Mouse (Mus musculus) macrophage (primary cell): ENCODE results near the gene 4921501E09Rik. TPM values are rescaled to one million over a fixed set of nuclear protein-coding genes. Genes with fewer than 3 reads are reported as not detected.
"Not testable (repeated sequence)": the region's sequence is repeated elsewhere in the genome, so short reads cannot be mapped to it uniquely, and the experiment has no call there.

ENCODE experiments used
- H3K27ac ChIP-seq: fragments of 350-480 bp; formaldehyde crosslinking; 2 replicates; pipeline ENCODE4 v1.9.0; 2021
- H3K36me3 ChIP-seq: fragments of 350-480 bp; formaldehyde crosslinking; 2 replicates; pipeline ENCODE4 v1.9.0; 2021; ENCODE audit errors: inconsistent target
- H3K4me3 ChIP-seq: fragments of 350-480 bp; formaldehyde crosslinking; 2 replicates; pipeline ENCODE4 v1.9.0; 2021; ENCODE audit errors: inconsistent target
- H3K79me2 ChIP-seq: fragments of 350-480 bp; formaldehyde crosslinking; 2 replicates; pipeline ENCODE4 v1.9.0; 2021; ENCODE audit errors: inconsistent target
- WGBS: methylation state at CpG from one replicate; pipeline ENCODE4 v1.1.7; 2026; ENCODE audit warnings: inconsistent platforms; ENCODE audit not compliant: missing documents; 5-methylcytosine and 5-hydroxymethylcytosine counted together
- polyA plus RNA-seq: library from polyadenylated mRNA; stranded (reverse); fragments of 250-400 nt; gene quantifications from 3 replicates; pipeline ENCODE4 v1.2.4, GENCODE M21; 2018; ENCODE audit warnings: inconsistent platforms
- total RNA-seq, 78 experiments: library from RNA; depleted of rRNA; stranded (reverse); fragments of 250-400 nt; gene quantifications; 1 replicate in 9 of 78; 2 replicates in 24 of 78; 3 replicates in 43 of 78; 4 replicates in 2 of 78; pipeline ENCODE4 v1.2.4; 2018; ENCODE audit warnings: inconsistent platforms in 56 of 78

The 4921501E09Rik gene
- not detected for total RNA-seq (2018; cell fraction: chromatin; rRNA removed)
- not detected for total RNA-seq (2018; cell fraction: cytosol; rRNA removed)
- total RNA-seq (2018; cell fraction: nucleus; rRNA removed) = not detected
- not detected in 3 replicates for polyA plus RNA-seq

DNA sequence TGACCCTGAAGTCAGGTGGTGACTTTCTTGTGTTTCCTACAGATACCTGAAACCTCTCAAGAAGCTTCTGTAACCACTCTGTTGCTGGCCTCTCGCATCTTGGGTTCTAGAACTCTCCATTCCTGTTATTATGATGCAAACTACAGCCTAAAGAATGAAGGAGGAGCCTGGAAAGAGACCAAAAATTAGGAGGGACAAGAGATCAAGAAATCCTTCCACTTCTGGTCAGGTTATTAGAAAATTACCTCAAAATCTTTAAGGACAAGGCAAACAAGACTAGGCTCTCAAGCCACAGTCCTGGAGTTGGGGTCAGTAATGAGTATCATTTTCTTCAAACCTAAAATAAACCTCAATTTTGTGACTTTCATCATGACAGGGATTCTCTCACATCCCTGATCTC lies at the start of gene 4921501E09Rik:
Gene 4921501E09Rik (minus strand): TSS at position 101 of the 400 bp plus-strand sequence.
- WGBS = 67% methylated on average over 1 of the region's 1 CpGs

DNA sequence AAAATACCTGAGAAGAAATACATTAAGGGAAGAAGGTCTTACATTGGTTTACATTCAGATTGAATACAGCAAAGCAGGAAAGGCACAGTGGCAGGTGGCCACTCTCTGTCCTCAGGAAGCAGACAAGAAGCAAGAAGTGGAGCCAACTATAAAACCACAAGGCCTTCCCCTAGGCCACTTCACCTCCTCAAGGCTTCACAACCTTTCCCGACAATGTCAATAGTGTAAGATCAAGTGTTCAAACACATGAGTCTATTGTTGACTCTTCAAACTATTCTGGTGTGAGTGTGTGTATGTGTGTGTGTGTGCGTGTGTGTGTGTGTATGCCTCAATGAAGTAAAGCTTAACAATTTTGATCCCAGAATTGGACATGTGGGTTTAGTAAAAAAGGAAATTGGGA lies 29.5 kb upstream of the 4921501E09Rik start:
- WGBS = 50% methylated on average over 2 of the region's 2 CpGs
- H3K79me2 ChIP-seq = peaks cover 38% of the 10 kb centered on the region; the same call in 1 of the 2 replicates
- H3K4me3 ChIP-seq = no peak overlapping the region
- H3K36me3 ChIP-seq = no peaks in the 10 kb centered on the region
- H3K27ac ChIP-seq = no peak overlapping the region

More for the DNA sequence above, at the start of gene 4921501E09Rik:
- Histone ChIP-seq H3K36me3 (no peaks in the 10 kb centered on the region), H3K27ac (no peak within 1 kb of the TSS), H3K79me2 (no peaks in the 10 kb centered on the region), H3K4me3 (no peak within 1 kb of the TSS)

DNA sequence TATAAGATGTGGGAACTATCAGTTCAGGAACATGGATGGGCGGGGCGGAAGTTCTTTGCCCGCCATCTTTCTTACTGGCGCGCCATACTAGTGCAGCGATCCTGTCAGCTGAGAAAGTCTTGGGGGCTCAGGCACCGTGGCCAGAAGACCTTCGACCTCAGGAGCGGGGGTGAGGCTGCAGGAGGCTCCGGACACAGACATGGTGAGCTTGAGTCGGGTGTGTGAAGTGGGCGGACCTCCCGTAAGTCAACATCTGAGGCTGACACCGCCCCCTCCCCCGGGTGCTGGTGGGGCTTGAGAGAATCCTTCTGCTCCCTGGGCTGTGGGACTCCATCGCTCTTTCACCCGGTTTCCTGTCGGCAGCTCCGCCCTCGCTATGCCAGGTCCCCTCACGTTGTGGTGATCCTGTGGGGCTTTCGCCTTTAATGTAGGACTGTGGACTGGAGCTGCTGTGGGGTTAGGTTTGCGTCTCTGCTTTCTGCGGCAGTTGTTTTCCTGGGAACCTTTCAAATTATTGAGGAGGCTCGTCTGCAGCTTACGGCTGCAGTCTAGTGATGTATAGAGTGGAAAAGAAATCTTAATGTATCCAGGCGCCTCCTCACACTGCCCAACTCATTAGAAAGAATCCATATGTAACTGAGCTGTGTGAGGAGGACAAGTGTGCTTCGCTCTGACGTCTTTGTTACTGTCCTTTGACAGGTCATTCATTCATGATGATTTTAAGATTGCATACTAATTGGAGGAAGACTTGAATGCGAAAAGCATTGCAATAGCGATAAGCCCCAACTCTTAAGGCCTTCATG lies 24.7 kb upstream of the 4921501E09Rik start:
- H3K36me3 ChIP-seq = no peaks in the 10 kb centered on the region
- H3K4me3 ChIP-seq = peak overlapping the region; percentile 89
- H3K79me2 ChIP-seq = peaks cover 36% of the 10 kb centered on the region; the same call in 1 of the 2 replicates
- 6% methylated on average over 31 of the region's 31 CpGs for WGBS
- H3K27ac ChIP-seq = peak overlapping the region; percentile 69

DNA sequence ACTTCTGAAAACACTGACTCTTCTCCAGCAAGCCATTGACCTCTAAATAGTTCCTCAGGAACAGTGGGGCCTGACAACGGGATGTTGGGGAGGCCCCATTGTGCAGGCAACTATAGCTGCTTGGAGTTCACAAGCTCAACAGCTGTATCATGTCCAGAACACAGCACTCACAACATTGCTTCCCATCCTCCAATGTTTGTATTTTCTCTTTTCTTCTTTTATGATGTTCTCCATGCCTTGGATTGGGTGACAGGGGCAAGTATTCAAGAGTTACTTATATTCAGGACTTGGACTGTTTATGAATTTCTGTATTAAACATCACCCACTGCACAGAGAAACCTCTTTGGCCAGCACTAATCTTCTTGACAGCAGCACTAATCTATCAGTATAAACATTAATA lies 23.8 kb upstream of the 4921501E09Rik start:
- Histone ChIP-seq H3K79me2 (peaks cover 31% of the 10 kb centered on the region; the same call in 1 of the 2 replicates), H3K36me3 (no peaks in the 10 kb centered on the region), H3K27ac (no peak overlapping the region), H3K4me3 (no peak overlapping the region)
- 100% methylated on average over 1 of the region's 1 CpGs for WGBS

DNA sequence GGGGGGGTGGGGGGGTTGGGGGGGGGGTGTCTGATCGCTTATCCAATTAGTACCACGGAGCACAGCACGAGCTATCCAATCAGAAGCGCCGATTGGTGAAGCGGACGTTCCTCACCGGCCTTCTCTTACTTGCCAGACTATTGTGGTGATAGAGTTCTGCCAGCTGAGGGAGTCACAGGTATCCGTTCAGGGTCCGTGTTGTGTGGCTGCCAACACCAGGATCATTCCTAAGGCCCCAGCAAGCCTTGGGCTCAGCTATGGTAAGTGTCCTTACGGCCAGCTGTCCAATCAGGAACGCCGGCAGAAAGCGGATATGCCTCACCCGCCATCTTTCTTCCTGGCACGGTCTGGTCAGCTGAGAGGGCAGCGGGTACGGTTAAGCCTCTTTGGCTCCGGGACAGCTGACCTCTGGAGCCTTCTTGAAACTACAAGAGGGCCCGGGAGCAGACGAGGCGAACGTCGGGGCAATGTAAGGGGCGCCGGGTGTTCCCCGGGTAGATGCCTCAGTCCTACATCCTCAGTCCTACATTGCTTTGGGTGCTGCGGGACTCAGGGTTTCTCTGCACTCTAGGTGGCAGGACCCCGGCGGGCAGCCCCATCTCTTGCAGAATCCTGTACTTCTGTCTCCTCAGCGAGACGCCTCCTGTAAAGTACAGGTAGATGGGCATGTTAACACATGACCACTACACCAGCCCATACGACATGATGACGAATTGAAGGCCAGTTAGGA lies 21.5 kb upstream of the 4921501E09Rik start, which contains the start of gene Zfp563:
Gene Zfp563 (plus strand): TSS at position 91 of the 730 bp plus-strand sequence.
- Histone ChIP-seq H3K36me3 (no peaks in the 10 kb centered on the region), H3K79me2 (peaks cover 13% of the 10 kb centered on the region; the same call in 1 of the 2 replicates), H3K27ac (peak within 1 kb of the TSS; percentile 75), H3K4me3 (peak within 1 kb of the TSS; percentile 68)
- 6% methylated on average over 34 of the region's 34 CpGs for WGBS

DNA sequence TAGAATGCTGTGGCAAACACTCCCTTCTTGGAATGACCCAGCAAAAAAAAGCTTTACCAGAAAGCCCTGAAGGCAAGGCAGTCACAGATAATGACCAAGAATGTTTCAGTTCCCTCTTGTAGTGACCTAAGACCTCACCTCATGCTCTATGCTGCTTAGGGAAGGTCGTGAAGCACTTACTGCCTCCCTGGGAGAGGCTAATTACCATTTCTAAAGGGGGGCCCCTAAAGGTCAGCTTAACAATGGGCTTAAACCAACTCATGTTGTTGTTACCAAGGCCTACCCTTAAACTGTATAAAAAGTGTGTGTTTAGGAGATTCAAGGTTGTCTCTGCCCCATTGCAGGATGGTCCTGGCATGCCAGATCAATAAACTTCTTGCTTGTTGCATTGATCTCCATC lies 4.9 kb downstream of the 4921501E09Rik start:
- H3K36me3 ChIP-seq = no peaks in the 10 kb centered on the region
- H3K27ac ChIP-seq = no peak overlapping the region
- WGBS = 0% methylated on average over 1 of the region's 1 CpGs
- no peak overlapping the region for H3K4me3 ChIP-seq
- H3K79me2 ChIP-seq = no peaks in the 10 kb centered on the region

DNA sequence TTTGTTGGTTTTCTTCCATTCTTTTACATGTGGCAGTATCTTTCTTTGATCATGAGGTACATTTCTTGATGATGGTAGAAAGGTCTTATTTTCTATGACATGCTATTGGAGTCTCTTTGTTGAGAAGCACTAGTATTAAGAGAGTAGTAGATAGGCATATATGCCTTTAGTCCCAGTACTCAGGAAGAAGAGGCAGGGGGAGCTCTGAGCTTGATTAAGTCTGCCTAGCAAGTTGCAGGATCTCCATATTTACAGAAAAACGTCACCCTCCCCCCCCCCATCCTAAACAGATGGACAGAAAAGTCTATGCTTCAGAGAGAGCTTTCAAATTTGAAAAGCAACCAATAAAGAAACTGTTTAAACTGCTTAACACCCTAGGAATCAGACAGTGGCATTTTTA lies 9.1 kb downstream of the 4921501E09Rik start:
- no peaks in the 10 kb centered on the region for H3K36me3 ChIP-seq
- WGBS = 15% methylated on average over 1 of the region's 1 CpGs
- H3K27ac ChIP-seq = no peak overlapping the region
- no peaks in the 10 kb centered on the region for H3K79me2 ChIP-seq
- no peak overlapping the region for H3K4me3 ChIP-seq

DNA sequence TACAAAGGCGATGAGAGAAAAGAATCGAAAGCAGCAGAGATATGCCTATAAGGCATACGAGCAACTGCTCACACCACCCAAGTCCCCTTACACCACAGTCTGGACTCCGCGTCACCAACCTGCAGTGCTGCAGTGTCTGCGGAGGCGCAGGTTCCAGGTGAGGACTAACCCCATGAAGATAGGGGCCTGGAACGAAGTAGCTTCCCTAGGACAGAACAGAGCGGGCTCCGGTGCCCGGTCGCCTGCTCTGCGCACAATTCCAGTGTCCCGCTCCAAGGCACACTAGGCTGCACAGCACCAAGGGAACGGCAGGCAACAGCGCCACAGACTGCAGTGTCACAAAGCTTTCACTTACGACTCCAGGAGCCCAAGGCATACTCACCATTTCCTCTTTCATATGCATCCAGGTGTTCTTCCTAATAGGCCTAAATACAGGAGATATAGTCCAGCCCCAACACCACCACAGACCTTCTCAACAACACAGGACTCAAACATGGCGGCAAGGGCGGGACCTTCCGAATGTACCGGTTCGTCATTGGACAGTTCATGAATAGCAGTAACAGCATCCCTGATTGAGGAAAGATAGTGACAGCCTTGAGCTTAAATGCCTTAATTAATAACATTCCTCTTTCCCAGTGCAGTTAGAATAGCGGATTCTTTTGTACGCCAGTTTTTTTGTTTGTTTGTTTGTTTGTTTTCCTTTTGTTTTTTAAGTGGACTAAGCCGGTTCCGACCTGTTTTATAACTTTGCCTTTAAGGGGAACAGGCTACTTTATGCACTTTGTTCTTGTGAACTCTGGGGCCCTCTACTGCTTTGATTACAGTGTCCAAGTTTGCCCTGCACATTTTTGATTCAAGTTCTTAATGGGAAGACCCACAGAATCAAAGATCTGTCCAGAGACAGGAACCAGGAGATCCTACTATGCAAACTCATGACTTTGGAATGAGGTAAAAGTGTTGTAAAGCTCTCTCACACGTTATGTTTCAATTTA lies 34.7 kb downstream of the 4921501E09Rik start, which contains the start of gene Zfp763:
Gene Zfp763 (minus strand): TSS at position 503 of the 992 bp plus-strand sequence.
- Histone ChIP-seq H3K4me3 (peak within 1 kb of the TSS; percentile 69), H3K79me2 (peaks cover 24% of the 10 kb centered on the region; the same call in 1 of the 2 replicates), H3K27ac (0 out of 2 replicates have a peak within 1 kb of the TSS, but pooled peaks have one; percentile 14), H3K36me3 (no peaks in the 10 kb centered on the region)
- 2% methylated on average over 26 of the region's 27 CpGs for WGBS

DNA sequence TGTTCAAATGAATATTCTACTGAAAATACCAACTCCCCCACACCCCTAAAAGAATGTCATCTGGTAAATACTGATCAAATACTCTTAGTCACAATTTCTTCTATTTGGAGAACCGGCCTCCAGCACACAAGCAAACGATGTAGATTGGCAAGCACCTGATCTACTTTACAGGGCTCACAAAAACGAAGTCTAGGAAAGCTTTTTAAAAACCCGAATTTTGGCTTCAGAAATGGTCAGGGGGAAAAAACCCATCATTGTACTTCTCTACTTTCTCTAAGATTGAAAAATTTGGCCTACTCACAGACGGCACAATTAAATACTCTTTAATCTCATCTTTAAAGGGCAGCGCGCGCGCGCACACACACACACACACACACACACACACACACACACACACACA lies 35.5 kb downstream of the 4921501E09Rik start:
- H3K27ac ChIP-seq = no peak overlapping the region
- H3K79me2 ChIP-seq = peaks cover 24% of the 10 kb centered on the region; the same call in 1 of the 2 replicates
- H3K4me3 ChIP-seq = peak overlapping the region; percentile 69
- 4% methylated on average over 4 of the region's 10 CpGs for WGBS
- H3K36me3 ChIP-seq = no peaks in the 10 kb centered on the region

DNA sequence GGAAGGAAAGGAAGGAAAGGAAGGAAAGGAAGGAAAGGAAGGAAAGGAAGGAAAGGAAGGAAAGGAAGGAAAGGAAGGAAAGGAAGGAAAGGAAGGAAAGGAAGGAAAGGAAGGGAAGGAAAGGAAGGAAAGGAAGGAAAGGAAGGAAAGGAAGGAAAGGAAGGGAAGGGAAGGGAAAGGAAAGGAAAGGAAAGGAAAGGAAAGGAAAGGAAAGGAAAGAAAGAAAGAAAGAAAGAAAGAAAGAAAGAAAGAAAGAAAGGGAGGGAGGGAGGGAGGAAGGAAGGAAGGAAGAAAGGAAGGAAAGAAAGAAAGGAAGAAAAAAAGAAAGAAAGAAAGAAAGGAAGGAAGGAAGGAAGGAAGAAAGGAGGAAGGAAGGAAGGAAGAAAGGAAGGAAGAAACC lies 47.4 kb downstream of the 4921501E09Rik start:
- not testable (repeated sequence) for H3K4me3 ChIP-seq, H3K27ac ChIP-seq, H3K79me2 ChIP-seq
- H3K36me3 ChIP-seq = peaks cover 26% of the 10 kb centered on the region

Other genes starting within 250 kb of the 4921501E09Rik start
- 2.2 to 2.8 TPM (median 2.3 TPM) in 3 replicates for gene Zfp799, start 237.8 kb downstream of the 4921501E09Rik start, polyA plus RNA-seq
- 1.7 to 2.7 TPM (median 1.8 TPM) in 3 replicates for gene Zfp870, start 176.4 kb downstream of the 4921501E09Rik start, polyA plus RNA-seq
- not detected in 3 replicates for gene Cyp4f14, start 150.7 kb downstream of the 4921501E09Rik start, polyA plus RNA-seq
- 18.9 to 23.1 TPM (median 21.1 TPM) in 3 replicates for gene Cyp4f13, start 120.7 kb downstream of the 4921501E09Rik start, polyA plus RNA-seq
- 5.8 to 7.5 TPM (median 6.6 TPM) in 3 replicates for gene Zfp472, start 102.2 kb downstream of the 4921501E09Rik start, polyA plus RNA-seq
- 6.6 to 9.1 TPM (median 7.2 TPM) in 3 replicates for gene Zfp952, start 74.9 kb downstream of the 4921501E09Rik start, polyA plus RNA-seq
- gene Zfp763, start 34.7 kb downstream of the 4921501E09Rik start, polyA plus RNA-seq = 1.9 to 3.2 TPM (median 3.1 TPM) in 3 replicates
- gene Zfp563, start 21.3 kb upstream of the 4921501E09Rik start, polyA plus RNA-seq = 3.5 to 4.6 TPM (median 4.3 TPM) in 3 replicates
- gene Morc2b, start 71.6 kb upstream of the 4921501E09Rik start, polyA plus RNA-seq = not detected in 3 replicates
- not detected in 3 replicates for gene Olfr55, start 100.4 kb upstream of the 4921501E09Rik start, polyA plus RNA-seq
- not detected in 3 replicates for gene Olfr239, start 123.2 kb upstream of the 4921501E09Rik start, polyA plus RNA-seq
- gene Olfr1564, start 153.6 kb upstream of the 4921501E09Rik start, polyA plus RNA-seq = not detected in 3 replicates
- 5.4 to 7.3 TPM (median 5.6 TPM) in 3 replicates for gene Zfp955a, start 187.1 kb upstream of the 4921501E09Rik start, polyA plus RNA-seq
- gene Olfr63, start 196.6 kb upstream of the 4921501E09Rik start, polyA plus RNA-seq = not detected in 3 replicates
- 2.9 to 3.9 TPM (median 3.5 TPM) in 3 replicates for gene Zfp955b, start 221.5 kb upstream of the 4921501E09Rik start, polyA plus RNA-seq